Mouse (Mus musculus): ENCODE measurements around the gene Six6.

Six6 gene

GRCm38 (mm10) chr12:72957829-72958424 is 18.2 kb downstream of the Six6 start:
- DNase-seq (ENCODE audit: low spot score) = no peak

- DNase-seq (ENCODE audit: low spot score) = no peak
Measured at GRCm38 (mm10) chr12:72958446-72958845, 18.8 kb downstream of the Six6 start.

- DNase-seq (ENCODE audit: low spot score) = no peak
Measured at GRCm38 (mm10) chr12:72962761-72963160, 23.1 kb downstream of the Six6 start.

GRCm38 (mm10) chr12:72967541-72967940 is 27.8 kb downstream of the Six6 start:
- no peak for DNase-seq (ENCODE audit: low spot score)

- no peak for DNase-seq (ENCODE audit: low spot score)
Measured at GRCm38 (mm10) chr12:72970620-72971019, 30.9 kb downstream of the Six6 start.

- peak; percentile 61 for DNase-seq (ENCODE audit: low spot score)
Measured at GRCm38 (mm10) chr12:72973161-72973560, 33.5 kb downstream of the Six6 start.

GRCm38 (mm10) chr12:72976172-72976571 is 36.5 kb downstream of the Six6 start:
- DNase-seq (ENCODE audit: low spot score) = no peak

GRCm38 (mm10) chr12:72976718-72977117 is 37.0 kb downstream of the Six6 start:
- peak; percentile 73 for DNase-seq (ENCODE audit: low spot score)

- no peak for DNase-seq (ENCODE audit: low spot score)
Measured at GRCm38 (mm10) chr12:72977851-72978250, 38.2 kb downstream of the Six6 start.

- no peak for DNase-seq (ENCODE audit: low spot score)
Measured at GRCm38 (mm10) chr12:72979236-72979635, 39.5 kb downstream of the Six6 start.

GRCm38 (mm10) chr12:72982616-72983015 is 42.9 kb downstream of the Six6 start:
- DNase-seq (ENCODE audit: low spot score) = no peak

- peak; percentile 81 for DNase-seq (ENCODE audit: low spot score)
Measured at GRCm38 (mm10) chr12:72983071-72983857, 43.6 kb downstream of the Six6 start.
